Mouse (Mus musculus) intestine, embryonic 14.5 days (tissue): ENCODE results near the gene Elfn2. TPM values are rescaled to one million over a fixed set of nuclear protein-coding genes. Genes with fewer than 3 reads are reported as not detected.

Experiments used
- ATAC-seq: fragments of 200-750 bp; cut with Nextera tagmentation; replicated peaks from 2 replicates; pipeline ENCODE4 v1.8.0; 2017; ENCODE audit warnings: low read depth, moderate number of reproducible peaks, moderate TSS enrichment, moderate library complexity; ENCODE audit not compliant: low FRiP score, low TSS enrichment
- DNase-seq: peaks from one replicate; pipeline ENCODE4 v3.0.0-alpha.2; 2018; ENCODE audit warnings: low spot score
- H3K27ac ChIP-seq: fragments of 300-500 bp; sonication (generic); 2 replicates; pipeline ENCODE4 v1.5.1; 2014; ENCODE audit warnings: low read depth, mild to moderate bottlenecking, control low read depth
- H3K27me3 ChIP-seq: fragments of 300-500 bp; sonication (generic); replicated peaks from 2 replicates; pipeline ENCODE4 v1.6.1; 2014; ENCODE audit warnings: low read length, control low read depth; ENCODE audit not compliant: control insufficient read depth, insufficient read depth
- H3K36me3 ChIP-seq: fragments of 300-500 bp; sonication (generic); 2 replicates; pipeline ENCODE4 v1.6.1; 2014; ENCODE audit warnings: low read length, control low read depth; ENCODE audit not compliant: control insufficient read depth, insufficient read depth
- H3K4me1 ChIP-seq: fragments of 300-500 bp; sonication (generic); replicated peaks from 2 replicates; pipeline ENCODE4 v1.6.1; 2014; ENCODE audit warnings: low read length, control low read depth, mixed read lengths; ENCODE audit not compliant: control insufficient read depth, insufficient read depth
- H3K4me2 ChIP-seq: fragments of 300-500 bp; sonication (generic); 2 replicates; pipeline ENCODE4 v1.6.1; 2014; ENCODE audit warnings: low read length
- H3K4me3 ChIP-seq: fragments of 300-500 bp; sonication (generic); 2 replicates; pipeline ENCODE4 v1.5.1; 2014; ENCODE audit warnings: low read depth, low read length, control low read depth, mixed read lengths
- H3K9ac ChIP-seq: fragments of 300-500 bp; sonication (generic); 2 replicates; pipeline ENCODE4 v1.6.1; 2014; ENCODE audit warnings: mild to moderate bottlenecking, low read length
- H3K9me3 ChIP-seq: fragments of 300-500 bp; sonication (generic); 2 replicates; pipeline ENCODE4 v1.6.1; 2016; ENCODE audit warnings: low read length, control low read depth; ENCODE audit not compliant: control insufficient read depth
- WGBS: fragments of 180-500 bp; shearing (Covaris S2); extraction: QIAGEN DNeasy Blood & Tissue Kit; methylation state at CpG from one replicate; pipeline ENCODE4 v1.1.7; 2014; 5-methylcytosine and 5-hydroxymethylcytosine counted together
- polyA plus RNA-seq: library from polyadenylated mRNA; unstranded; fragments of >200 nt; fragmentation: Nextera tagmentation; extraction: Ambion mirVana; gene quantifications from 2 replicates; pipeline ENCODE4 v1.2.1, GENCODE M21; 2014

Elfn2 gene
- polyA plus RNA-seq, 1 experiment from 2014 or later: 0.03 TPM

- Histone ChIP-seq H3K27ac (no peak overlapping the region), H3K4me1 (no peaks in the 10 kb centered on the region), H3K4me3 (no peak overlapping the region), H3K36me3 (no peaks in the 10 kb centered on the region), H3K4me2 (no peak overlapping the region), H3K9ac (no peak overlapping the region), H3K9me3 (no peaks in the 10 kb centered on the region), H3K27me3 (no peaks in the 10 kb centered on the region)
- WGBS: 66% methylated on average over 2 of the region's 2 CpGs
- DNase-seq (no peak), ATAC-seq (no peak)
Measured at GRCm38 (mm10) chr15:78632387-78632786, 86.2 kb downstream of the Elfn2 start.

GRCm38 (mm10) chr15:78626285-78626684, 92.3 kb downstream of the Elfn2 start:
- ATAC-seq (no peak), DNase-seq (no peak)
- Histone ChIP-seq H3K4me3 (no peak overlapping the region), H3K9ac (no peak overlapping the region), H3K27ac (no peak overlapping the region), H3K4me1 (no peaks in the 10 kb centered on the region), H3K27me3 (no peaks in the 10 kb centered on the region), H3K4me2 (no peak overlapping the region), H3K9me3 (no peaks in the 10 kb centered on the region), H3K36me3 (no peaks in the 10 kb centered on the region)
- WGBS: 86% methylated on average over 13 of the region's 13 CpGs

GRCm38 (mm10) chr15:78624961-78625360, 93.6 kb downstream of the Elfn2 start:
- H3K4me1 ChIP-seq: no peaks in the 10 kb centered on the region
- 70% methylated on average over 3 of the region's 3 CpGs for WGBS
- ATAC-seq: no peak
- no peak overlapping the region for H3K4me3 ChIP-seq
- H3K36me3 ChIP-seq: no peaks in the 10 kb centered on the region
- no peaks in the 10 kb centered on the region for H3K9me3 ChIP-seq
- no peak overlapping the region for H3K4me2 ChIP-seq
- no peaks in the 10 kb centered on the region for H3K27me3 ChIP-seq
- H3K9ac ChIP-seq: no peak overlapping the region
- H3K27ac ChIP-seq: no peak overlapping the region
- no peak for DNase-seq

- WGBS: 38% methylated on average over 13 of the region's 13 CpGs
- DNase-seq: peak; percentile 58
- no peak overlapping the region for H3K4me3 ChIP-seq
- H3K36me3 ChIP-seq: no peaks in the 10 kb centered on the region
- H3K27me3 ChIP-seq: no peaks in the 10 kb centered on the region
- H3K9me3 ChIP-seq: no peaks in the 10 kb centered on the region
- no peak overlapping the region for H3K4me2 ChIP-seq
- no peaks in the 10 kb centered on the region for H3K4me1 ChIP-seq
- no peak overlapping the region for H3K9ac ChIP-seq
- 0 out of 2 replicates have a peak, but pooled peaks have one; percentile 30 for ATAC-seq
- H3K27ac ChIP-seq: no peak overlapping the region
Measured at GRCm38 (mm10) chr15:78624431-78624950, 94.1 kb downstream of the Elfn2 start.

- no peaks in the 10 kb centered on the region for H3K9me3 ChIP-seq
- no peak overlapping the region for H3K9ac ChIP-seq
- 13% methylated on average over 5 of the region's 5 CpGs for WGBS
- H3K4me3 ChIP-seq: no peak overlapping the region
- no peaks in the 10 kb centered on the region for H3K27me3 ChIP-seq
- no peak overlapping the region for H3K4me2 ChIP-seq
- ATAC-seq: peak; percentile 28; the same call in 1 of the 2 replicates
- H3K36me3 ChIP-seq: no peaks in the 10 kb centered on the region
- no peak overlapping the region for H3K27ac ChIP-seq
- no peaks in the 10 kb centered on the region for H3K4me1 ChIP-seq
- DNase-seq: peak; percentile 87
Measured at GRCm38 (mm10) chr15:78623426-78623825, 95.1 kb downstream of the Elfn2 start.

Other genes starting within 250 kb of the Elfn2 start
- 0.66 and 1.1 TPM in 2 replicates for gene Il2rb, start 223.5 kb downstream of the Elfn2 start, polyA plus RNA-seq
- 30.1 and 34.9 TPM in 2 replicates for gene C1qtnf6, start 187.4 kb downstream of the Elfn2 start, polyA plus RNA-seq
- 0.22 TPM in 1 of 2 replicates, not detected in the other for gene Sstr3, start 174.1 kb downstream of the Elfn2 start, polyA plus RNA-seq
- gene Rac2, start 146.0 kb downstream of the Elfn2 start, polyA plus RNA-seq: 16.7 and 17.5 TPM in 2 replicates
- 3.5 and 4.3 TPM in 2 replicates for gene Cyth4, start 121.7 kb downstream of the Elfn2 start, polyA plus RNA-seq
- 18.4 and 19.1 TPM in 2 replicates for gene Mfng, start 54.7 kb upstream of the Elfn2 start, polyA plus RNA-seq
- 7.3 and 8.6 TPM in 2 replicates for gene Card10, start 84.3 kb upstream of the Elfn2 start, polyA plus RNA-seq
- gene Cdc42ep1, start 123.9 kb upstream of the Elfn2 start, polyA plus RNA-seq: 44.9 and 45.7 TPM in 2 replicates
- 776 and 848 TPM in 2 replicates for gene Lgals2, start 136.8 kb upstream of the Elfn2 start, polyA plus RNA-seq
- gene Gga1, start 158.4 kb upstream of the Elfn2 start, polyA plus RNA-seq: 38.1 and 44.4 TPM in 2 replicates
- 0.62 and 0.86 TPM in 2 replicates for gene Gm49510, start 180.9 kb upstream of the Elfn2 start, polyA plus RNA-seq
- 30.2 and 35.5 TPM in 2 replicates for gene Sh3bp1, start 181.0 kb upstream of the Elfn2 start, polyA plus RNA-seq
- 16.3 and 17.5 TPM in 2 replicates for gene Pdxp, start 195.1 kb upstream of the Elfn2 start, polyA plus RNA-seq
- 1,194 and 1,197 TPM in 2 replicates for gene Lgals1, start 208.0 kb upstream of the Elfn2 start, polyA plus RNA-seq
- 46.0 and 53.5 TPM in 2 replicates for gene Nol12, start 216.2 kb upstream of the Elfn2 start, polyA plus RNA-seq
- gene Triobp, start 229.0 kb upstream of the Elfn2 start, polyA plus RNA-seq: 49.0 and 52.2 TPM in 2 replicates